Mouse (Mus musculus): ENCODE measurements around the gene Phf12. TPM values are rescaled to one million over a fixed set of nuclear protein-coding genes. Genes with fewer than 3 reads are reported as not detected.
A peak's percentile ranks its signal among the peaks of the same experiment; 100 is the strongest.

Gene Phf12
- polyA plus RNA-seq (2014; fragmentation: Nextera tagmentation; extraction: Ambion mirVana), result 16.9 and 22.5 TPM in 2 replicates

GRCm38 (mm10) chr11:77982441-77982905 is at the start of gene Phf12:
Gene Phf12, plus strand, starts transcription at chr11:77982754.
- Histone ChIP-seq H3K4me1 (ENCODE audit: control insufficient read depth, insufficient read depth, low read length) (0 out of 2 replicates have a peak, but pooled peaks cover 10% of the 10 kb centered on the region), H3K9me3 (ENCODE audit: control insufficient read depth, low read depth, low read length) (no peaks in the 10 kb centered on the region), H3K4me2 (replicated peaks; ENCODE audit: low read depth, low read length) (peak within 1 kb of the TSS; percentile 82), H3K36me3 (ENCODE audit: control insufficient read depth, insufficient read depth, low read length) (peaks cover 9% of the 10 kb centered on the region), H3K27ac (ENCODE audit: low read length) (peak within 1 kb of the TSS; percentile 94), H3K9ac (replicated peaks; ENCODE audit: low read depth, low read length) (peak within 1 kb of the TSS; percentile 96), H3K4me3 (ENCODE audit: low read depth, low read length) (peak within 1 kb of the TSS; percentile 98), H3K27me3 (ENCODE audit: control insufficient read depth, insufficient read depth, low read length) (no peaks in the 10 kb centered on the region)
- peak; percentile 91 for ATAC-seq (ENCODE audit: insufficient number of reproducible peaks, insufficient read depth, low FRiP score, low read depth)
- WGBS, result 0% methylated on average over 62 of the region's 62 CpGs

- no peak overlapping the region for H3K4me2 ChIP-seq (replicated peaks; ENCODE audit: low read depth, low read length)
- H3K4me1 ChIP-seq (ENCODE audit: control insufficient read depth, insufficient read depth, low read length), result peaks cover 7% of the 10 kb centered on the region; the same call in 1 of the 2 replicates
- no peak for ATAC-seq (ENCODE audit: insufficient number of reproducible peaks, insufficient read depth, low FRiP score, low read depth)
- peaks cover 50% of the 10 kb centered on the region for H3K27me3 ChIP-seq (ENCODE audit: control insufficient read depth, insufficient read depth, low read length)
- WGBS, result 3% methylated on average over 4 of the region's 4 CpGs
- H3K9ac ChIP-seq (replicated peaks; ENCODE audit: low read depth, low read length), result no peak overlapping the region
- no peaks in the 10 kb centered on the region for H3K36me3 ChIP-seq (ENCODE audit: control insufficient read depth, insufficient read depth, low read length)
- no peak overlapping the region for H3K4me3 ChIP-seq (ENCODE audit: low read depth, low read length)
- no peaks in the 10 kb centered on the region for H3K9me3 ChIP-seq (ENCODE audit: control insufficient read depth, low read depth, low read length)
- H3K27ac ChIP-seq (ENCODE audit: low read length), result no peak overlapping the region
Measured at GRCm38 (mm10) chr11:77934111-77934521, 48.4 kb upstream of the Phf12 start.

GRCm38 (mm10) chr11:77934568-77935311 is 47.8 kb upstream of the Phf12 start:
- 51% methylated on average over 5 of the region's 5 CpGs for whole genome bisulfite sequencing

GRCm38 (mm10) chr11:77936846-77937245 is 45.7 kb upstream of the Phf12 start:
- no peaks in the 10 kb centered on the region for H3K36me3 ChIP-seq (ENCODE audit: control insufficient read depth, insufficient read depth, low read length)
- ATAC-seq (ENCODE audit: insufficient number of reproducible peaks, insufficient read depth, low FRiP score, low read depth), result no peak
- no peaks in the 10 kb centered on the region for H3K4me1 ChIP-seq (ENCODE audit: control insufficient read depth, insufficient read depth, low read length)
- H3K9me3 ChIP-seq (ENCODE audit: control insufficient read depth, low read depth, low read length), result no peaks in the 10 kb centered on the region
- H3K4me3 ChIP-seq (ENCODE audit: low read depth, low read length), result no peak overlapping the region
- peaks cover 38% of the 10 kb centered on the region for H3K27me3 ChIP-seq (ENCODE audit: control insufficient read depth, insufficient read depth, low read length)
- H3K9ac ChIP-seq (replicated peaks; ENCODE audit: low read depth, low read length), result no peak overlapping the region
- H3K27ac ChIP-seq (ENCODE audit: low read length), result no peak overlapping the region
- WGBS, result 7% methylated on average over 8 of the region's 8 CpGs
- H3K4me2 ChIP-seq (replicated peaks; ENCODE audit: low read depth, low read length), result no peak overlapping the region

More at GRCm38 (mm10) chr11:77934568-77935311, 47.8 kb upstream of the Phf12 start:
- no peak for ATAC-seq (ENCODE audit: insufficient number of reproducible peaks, insufficient read depth, low FRiP score, low read depth)
- Histone ChIP-seq H3K4me1 (ENCODE audit: control insufficient read depth, insufficient read depth, low read length) (peaks cover 7% of the 10 kb centered on the region; the same call in 1 of the 2 replicates), H3K4me2 (replicated peaks; ENCODE audit: low read depth, low read length) (no peak overlapping the region), H3K36me3 (ENCODE audit: control insufficient read depth, insufficient read depth, low read length) (no peaks in the 10 kb centered on the region), H3K9me3 (ENCODE audit: control insufficient read depth, low read depth, low read length) (no peaks in the 10 kb centered on the region), H3K9ac (replicated peaks; ENCODE audit: low read depth, low read length) (no peak overlapping the region), H3K27me3 (ENCODE audit: control insufficient read depth, insufficient read depth, low read length) (peaks cover 47% of the 10 kb centered on the region), H3K4me3 (ENCODE audit: low read depth, low read length) (no peak overlapping the region), H3K27ac (ENCODE audit: low read length) (no peak overlapping the region)

- Histone ChIP-seq H3K27ac (ENCODE audit: low read length) (no peak overlapping the region), H3K9me3 (ENCODE audit: control insufficient read depth, low read depth, low read length) (no peaks in the 10 kb centered on the region), H3K27me3 (ENCODE audit: control insufficient read depth, insufficient read depth, low read length) (peaks cover 31% of the 10 kb centered on the region), H3K4me1 (ENCODE audit: control insufficient read depth, insufficient read depth, low read length) (no peaks in the 10 kb centered on the region), H3K4me2 (replicated peaks; ENCODE audit: low read depth, low read length) (no peak overlapping the region), H3K4me3 (ENCODE audit: low read depth, low read length) (no peak overlapping the region), H3K9ac (replicated peaks; ENCODE audit: low read depth, low read length) (no peak overlapping the region), H3K36me3 (ENCODE audit: control insufficient read depth, insufficient read depth, low read length) (no peaks in the 10 kb centered on the region)
- WGBS, result 22% methylated on average over 4 of the region's 4 CpGs
- ATAC-seq (ENCODE audit: insufficient number of reproducible peaks, insufficient read depth, low FRiP score, low read depth), result no peak
Measured at GRCm38 (mm10) chr11:77937649-77938410, 44.7 kb upstream of the Phf12 start.

GRCm38 (mm10) chr11:77942230-77942629 is 40.3 kb upstream of the Phf12 start:
- Histone ChIP-seq H3K27me3 (ENCODE audit: control insufficient read depth, insufficient read depth, low read length) (0 out of 2 replicates have a peak, but pooled peaks cover 3% of the 10 kb centered on the region), H3K27ac (ENCODE audit: low read length) (no peak overlapping the region), H3K4me1 (ENCODE audit: control insufficient read depth, insufficient read depth, low read length) (no peaks in the 10 kb centered on the region), H3K4me2 (replicated peaks; ENCODE audit: low read depth, low read length) (no peak overlapping the region), H3K9ac (replicated peaks; ENCODE audit: low read depth, low read length) (no peak overlapping the region), H3K4me3 (ENCODE audit: low read depth, low read length) (no peak overlapping the region), H3K36me3 (ENCODE audit: control insufficient read depth, insufficient read depth, low read length) (no peaks in the 10 kb centered on the region), H3K9me3 (ENCODE audit: control insufficient read depth, low read depth, low read length) (no peaks in the 10 kb centered on the region)
- ATAC-seq (ENCODE audit: insufficient number of reproducible peaks, insufficient read depth, low FRiP score, low read depth), result no peak
- 16% methylated on average over 5 of the region's 5 CpGs for WGBS

GRCm38 (mm10) chr11:77947860-77948259 is 34.7 kb upstream of the Phf12 start:
- Histone ChIP-seq H3K9ac (replicated peaks; ENCODE audit: low read depth, low read length) (no peak overlapping the region), H3K9me3 (ENCODE audit: control insufficient read depth, low read depth, low read length) (no peaks in the 10 kb centered on the region), H3K4me1 (ENCODE audit: control insufficient read depth, insufficient read depth, low read length) (no peaks in the 10 kb centered on the region), H3K27me3 (ENCODE audit: control insufficient read depth, insufficient read depth, low read length) (peaks cover 3% of the 10 kb centered on the region; the same call in 1 of the 2 replicates), H3K36me3 (ENCODE audit: control insufficient read depth, insufficient read depth, low read length) (no peaks in the 10 kb centered on the region), H3K4me3 (ENCODE audit: low read depth, low read length) (no peak overlapping the region), H3K4me2 (replicated peaks; ENCODE audit: low read depth, low read length) (no peak overlapping the region), H3K27ac (ENCODE audit: low read length) (no peak overlapping the region)
- 6% methylated on average over 9 of the region's 9 CpGs for whole genome bisulfite sequencing
- ATAC-seq (ENCODE audit: insufficient number of reproducible peaks, insufficient read depth, low FRiP score, low read depth), result no peak

GRCm38 (mm10) chr11:77950125-77950685 is 32.3 kb upstream of the Phf12 start:
- no peak overlapping the region for H3K9ac ChIP-seq (replicated peaks; ENCODE audit: low read depth, low read length)
- H3K9me3 ChIP-seq (ENCODE audit: control insufficient read depth, low read depth, low read length), result no peaks in the 10 kb centered on the region
- ATAC-seq (ENCODE audit: insufficient number of reproducible peaks, insufficient read depth, low FRiP score, low read depth), result no peak
- H3K4me1 ChIP-seq (ENCODE audit: control insufficient read depth, insufficient read depth, low read length), result no peaks in the 10 kb centered on the region
- no peak overlapping the region for H3K4me2 ChIP-seq (replicated peaks; ENCODE audit: low read depth, low read length)
- H3K27ac ChIP-seq (ENCODE audit: low read length), result no peak overlapping the region
- H3K27me3 ChIP-seq (ENCODE audit: control insufficient read depth, insufficient read depth, low read length), result peaks cover 3% of the 10 kb centered on the region; the same call in 1 of the 2 replicates
- H3K36me3 ChIP-seq (ENCODE audit: control insufficient read depth, insufficient read depth, low read length), result no peaks in the 10 kb centered on the region
- H3K4me3 ChIP-seq (ENCODE audit: low read depth, low read length), result no peak overlapping the region
- WGBS, result 28% methylated on average over 12 of the region's 12 CpGs

Data from stomach, embryonic 14.5 days (tissue).